Mouse (Mus musculus) mature B cell (primary cell): ENCODE results near the gene Gsta3.
"Not testable (repeated sequence)": the region's sequence is repeated elsewhere in the genome, so short reads cannot be mapped to it uniquely, and the experiment has no call there.

ENCODE experiments used
- in situ Hi-C: fragments of 300-500 bp; cut with MboI; formaldehyde crosslinking; loops from 2 replicates; pipeline ENCODE4 v1.14.3; 2019

Gene Gsta3

GRCm38 (mm10) chr1:21253303-21253650 is 12.9 kb downstream of the Gsta3 start:
- in situ Hi-C loops, result no loop called here

GRCm38 (mm10) chr1:21253856-21254255 is 13.5 kb downstream of the Gsta3 start:
- in situ Hi-C loops, result no loop called here

GRCm38 (mm10) chr1:21255625-21256345 is 15.4 kb downstream of the Gsta3 start:
- in situ Hi-C loops, result no loop called here

- in situ Hi-C loops, result no loop called here
Measured at GRCm38 (mm10) chr1:21256391-21256790, 16.0 kb downstream of the Gsta3 start.

GRCm38 (mm10) chr1:21256871-21257270 is 16.5 kb downstream of the Gsta3 start:
- in situ Hi-C loops, result no loop called here

- in situ Hi-C loops, result not testable (repeated sequence)
Measured at GRCm38 (mm10) chr1:21259981-21260380, 19.6 kb downstream of the Gsta3 start.

GRCm38 (mm10) chr1:21262401-21262800 is 22.0 kb downstream of the Gsta3 start:
- in situ Hi-C loops, result no loop called here

- in situ Hi-C loops, result no loop called here
Measured at GRCm38 (mm10) chr1:21263986-21264385, 23.6 kb downstream of the Gsta3 start.

GRCm38 (mm10) chr1:21264747-21265146 is 24.4 kb downstream of the Gsta3 start:
- in situ Hi-C loops, result no loop called here

- in situ Hi-C loops, result no loop called here
Measured at GRCm38 (mm10) chr1:21266766-21267165, 26.4 kb downstream of the Gsta3 start.

GRCm38 (mm10) chr1:21267466-21267865 is 27.1 kb downstream of the Gsta3 start:
- in situ Hi-C loops, result not testable (repeated sequence)

- in situ Hi-C loops, result no loop called here
Measured at GRCm38 (mm10) chr1:21271343-21272055, 31.1 kb downstream of the Gsta3 start.

GRCm38 (mm10) chr1:21272056-21272431 is 31.7 kb downstream of the Gsta3 start:
- in situ Hi-C loops, result no loop called here

GRCm38 (mm10) chr1:21273091-21273490 is 32.7 kb downstream of the Gsta3 start:
- in situ Hi-C loops, result no loop called here

- in situ Hi-C loops, result no loop called here
Measured at GRCm38 (mm10) chr1:21274437-21275040, 34.1 kb downstream of the Gsta3 start.

GRCm38 (mm10) chr1:21275366-21275765 is 35.0 kb downstream of the Gsta3 start:
- in situ Hi-C loops, result not testable (repeated sequence)

- in situ Hi-C loops, result not testable (repeated sequence)
Measured at GRCm38 (mm10) chr1:21276158-21276557, 35.8 kb downstream of the Gsta3 start.

- in situ Hi-C loops, result no loop called here
Measured at GRCm38 (mm10) chr1:21280306-21280705, 39.9 kb downstream of the Gsta3 start.

- in situ Hi-C loops, result not testable (repeated sequence)
Measured at GRCm38 (mm10) chr1:21284644-21285043, 44.3 kb downstream of the Gsta3 start.

- in situ Hi-C loops, result no loop called here
Measured at GRCm38 (mm10) chr1:21291394-21291793, 51.0 kb downstream of the Gsta3 start.

- in situ Hi-C loops, result no loop called here
Measured at GRCm38 (mm10) chr1:21292590-21292989, 52.2 kb downstream of the Gsta3 start.

GRCm38 (mm10) chr1:21296169-21296568 is 55.8 kb downstream of the Gsta3 start:
- in situ Hi-C loops, result no loop called here

GRCm38 (mm10) chr1:21298114-21298513 is 57.7 kb downstream of the Gsta3 start:
- in situ Hi-C loops, result no loop called here
